Mouse (Mus musculus) C2C12 (cell line): Measurements from ENCODE around the gene Fam149a.

Experiments used
- CTCF ChIP-seq: IDR thresholded peaks from one replicate; pipeline ENCODE4 v1.5.1; 2011; ENCODE audit not compliant: control insufficient read depth, insufficient read depth, insufficient read length
- FOSL1 ChIP-seq: IDR thresholded peaks from one replicate; pipeline ENCODE4 v1.8.0; 2011; ENCODE audit warnings: mild to moderate bottlenecking, low read length; ENCODE audit not compliant: poor library complexity, insufficient read depth, severe bottlenecking

DNA sequence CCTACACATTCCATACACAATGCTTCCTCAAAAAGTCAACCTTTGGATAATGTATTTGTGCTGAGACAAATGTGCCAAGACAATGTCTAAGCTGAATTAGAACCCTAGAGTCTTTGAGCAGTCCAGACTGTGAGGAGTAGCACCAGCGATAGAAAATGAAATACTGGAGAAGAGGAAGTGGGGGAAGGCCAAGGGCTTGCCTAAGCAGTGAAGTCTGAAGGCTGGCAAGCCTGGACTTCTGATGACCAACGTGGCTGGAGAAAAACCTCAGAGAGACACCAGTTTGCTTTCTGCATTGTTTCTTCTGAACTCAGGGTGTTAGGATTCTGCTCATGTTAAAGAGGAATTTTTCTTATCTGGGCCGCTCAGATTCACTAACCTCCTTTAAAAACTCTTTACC is 51.2 kb downstream of the Fam149a start:
- TF ChIP-seq CTCF (no peak), FOSL1 (no peak)
